Mouse (Mus musculus): ENCODE measurements around the gene Smtnl2. TPM values are rescaled to one million over a fixed set of nuclear protein-coding genes. Genes with fewer than 3 reads are reported as not detected.
A peak's percentile ranks its signal among the peaks of the same experiment; 100 is the strongest.
"Not testable (repeated sequence)": the region's sequence is repeated elsewhere in the genome, so short reads cannot be mapped to it uniquely, and the experiment has no call there.

The Smtnl2 gene
- polyA plus RNA-seq, 1 experiment from 2014 or later, result 8.1 TPM

DNA sequence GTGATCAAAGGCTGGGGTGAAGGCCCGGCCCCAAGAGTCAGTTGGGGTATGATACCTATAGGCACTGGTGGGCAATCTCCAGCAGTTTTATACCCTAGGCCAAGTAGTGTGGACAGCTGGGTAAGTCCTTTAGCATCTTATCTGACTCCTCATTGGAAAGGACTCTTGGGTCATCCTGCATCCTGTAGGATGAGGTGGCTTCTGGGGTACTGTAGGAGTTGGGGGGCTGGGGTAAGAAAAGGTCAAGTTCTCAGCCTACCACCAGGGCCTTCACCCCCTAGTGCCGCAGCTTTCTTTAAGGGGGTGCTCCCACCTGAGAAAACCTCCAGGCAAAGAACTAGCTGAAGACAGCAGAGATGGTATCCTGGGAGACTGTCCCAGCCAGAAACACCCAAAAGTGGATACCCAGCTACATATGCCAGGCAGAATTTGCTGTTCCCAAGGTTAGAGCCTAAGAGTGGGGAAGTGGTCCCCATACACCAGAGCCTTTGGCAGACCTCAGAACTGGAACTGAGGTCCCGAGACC is 40.7 kb upstream of the Smtnl2 start:
- no peaks in the 10 kb centered on the region for H3K9me3 ChIP-seq (ENCODE audit: control insufficient read depth)
- H3K4me3 ChIP-seq (ENCODE audit: low read depth, low read length), result no peak overlapping the region
- no peaks in the 10 kb centered on the region for H3K27me3 ChIP-seq (replicated peaks; ENCODE audit: control insufficient read depth, insufficient read depth, low read length)
- no peak overlapping the region for H3K4me2 ChIP-seq (replicated peaks; ENCODE audit: low read depth)
- no peak for TF ChIP-seq CTCF (IDR thresholded peaks at IDR 0.05; ENCODE audit: low read depth)
- H3K27ac ChIP-seq (ENCODE audit: low read depth, low read length), result no peak overlapping the region
- peaks cover 66% of the 10 kb centered on the region for H3K36me3 ChIP-seq (ENCODE audit: control insufficient read depth, insufficient read depth)
- 78% methylated on average over 3 of the region's 3 CpGs for WGBS
- no peaks in the 10 kb centered on the region for H3K4me1 ChIP-seq (replicated peaks; ENCODE audit: control insufficient read depth, insufficient read depth, low read length)
- no peak overlapping the region for H3K9ac ChIP-seq (ENCODE audit: low read depth, low read length)
- no peak for ATAC-seq

DNA sequence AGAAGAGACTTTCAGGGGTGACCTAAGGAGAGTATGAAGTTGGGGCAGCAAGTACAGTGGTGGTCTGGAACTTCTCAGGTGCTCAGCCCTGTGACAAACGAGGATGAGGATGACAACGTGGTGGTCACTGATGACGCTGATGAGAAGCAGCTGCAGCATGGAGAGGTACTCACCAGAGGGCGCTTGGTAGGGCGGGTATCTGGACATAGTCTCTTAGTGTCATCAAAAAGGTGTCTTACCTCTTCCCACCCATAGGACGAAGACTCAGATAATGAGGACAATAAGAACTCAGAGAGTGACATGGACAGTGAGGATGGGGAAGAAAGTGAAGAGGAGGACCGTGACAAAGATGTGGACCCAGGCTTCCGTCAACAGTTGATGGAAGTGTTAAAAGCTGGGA is 36.0 kb upstream of the Smtnl2 start:
- TF ChIP-seq CTCF (IDR thresholded peaks at IDR 0.05; ENCODE audit: low read depth), result peak; percentile 54
- 83% methylated on average over 8 of the region's 8 CpGs for WGBS
- H3K4me1 ChIP-seq (replicated peaks; ENCODE audit: control insufficient read depth, insufficient read depth, low read length), result peaks cover under 1% of the 10 kb centered on the region; the same call in 1 of the 2 replicates
- no peak overlapping the region for H3K27ac ChIP-seq (ENCODE audit: low read depth, low read length)
- H3K27me3 ChIP-seq (replicated peaks; ENCODE audit: control insufficient read depth, insufficient read depth, low read length), result no peaks in the 10 kb centered on the region
- no peaks in the 10 kb centered on the region for H3K9me3 ChIP-seq (ENCODE audit: control insufficient read depth)
- ATAC-seq, result no peak
- peaks cover 100% of the 10 kb centered on the region for H3K36me3 ChIP-seq (ENCODE audit: control insufficient read depth, insufficient read depth)
- H3K9ac ChIP-seq (ENCODE audit: low read depth, low read length), result no peak overlapping the region
- H3K4me2 ChIP-seq (replicated peaks; ENCODE audit: low read depth), result no peak overlapping the region
- no peak overlapping the region for H3K4me3 ChIP-seq (ENCODE audit: low read depth, low read length)

DNA sequence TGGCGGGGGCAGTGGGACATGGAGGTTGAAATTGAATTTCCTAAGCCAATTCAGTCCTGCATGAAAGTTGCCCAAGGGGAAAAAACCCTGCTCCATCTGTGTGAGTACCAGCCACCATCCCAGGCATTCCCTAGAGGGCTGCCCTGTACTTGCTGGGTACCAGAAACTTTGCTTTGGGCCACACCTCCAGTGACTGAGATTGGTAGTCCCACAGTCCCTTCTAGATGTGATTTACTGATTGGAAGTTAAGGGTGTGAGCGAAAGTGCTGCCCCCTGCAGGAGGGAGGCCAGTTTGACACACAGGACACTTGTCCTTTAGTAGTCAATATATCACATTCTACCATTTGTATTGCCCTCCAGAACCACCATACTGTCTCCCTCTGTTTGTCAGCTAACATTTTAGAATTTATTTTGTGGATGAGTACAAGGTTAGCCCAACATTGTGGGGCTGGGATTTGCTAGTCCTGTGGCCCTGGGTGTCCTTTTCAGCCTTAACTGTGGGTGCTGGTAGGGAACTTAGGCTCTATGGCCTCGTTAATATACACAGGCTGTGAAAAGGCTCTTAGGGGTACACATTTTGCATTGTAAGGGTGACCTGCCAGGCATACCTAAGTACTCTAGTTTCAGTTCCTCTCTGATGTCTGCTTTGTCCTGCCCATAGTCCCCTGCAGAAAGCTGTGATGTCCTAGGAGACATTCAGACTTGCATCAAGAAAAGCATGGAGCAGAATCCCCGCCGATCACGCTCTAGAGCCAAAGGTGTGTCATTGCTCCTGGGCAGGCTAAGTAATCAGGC is 35.0 kb upstream of the Smtnl2 start:
- H3K36me3 ChIP-seq (ENCODE audit: control insufficient read depth, insufficient read depth), result peaks cover 91% of the 10 kb centered on the region
- no peak overlapping the region for H3K9ac ChIP-seq (ENCODE audit: low read depth, low read length)
- peak; percentile 83 for TF ChIP-seq CTCF (IDR thresholded peaks at IDR 0.05; ENCODE audit: low read depth)
- H3K4me1 ChIP-seq (replicated peaks; ENCODE audit: control insufficient read depth, insufficient read depth, low read length), result peaks cover 7% of the 10 kb centered on the region; the same call in 1 of the 2 replicates
- ATAC-seq, result no peak
- H3K4me2 ChIP-seq (replicated peaks; ENCODE audit: low read depth), result no peak overlapping the region
- no peaks in the 10 kb centered on the region for H3K27me3 ChIP-seq (replicated peaks; ENCODE audit: control insufficient read depth, insufficient read depth, low read length)
- 84% methylated on average over 6 of the region's 6 CpGs for WGBS
- 0 out of 2 replicates have a peak overlapping the region, but pooled peaks have one; percentile 7 for H3K27ac ChIP-seq (ENCODE audit: low read depth, low read length)
- H3K4me3 ChIP-seq (ENCODE audit: low read depth, low read length), result no peak overlapping the region
- H3K9me3 ChIP-seq (ENCODE audit: control insufficient read depth), result no peaks in the 10 kb centered on the region

- peak within 1 kb of the TSS; percentile 72 for H3K9ac ChIP-seq (ENCODE audit: low read depth, low read length)
- WGBS, result under 1% methylated on average over 46 of the region's 46 CpGs
Observed at GRCm38 (mm10) chr11:72440965-72441664, 29.6 kb upstream of the Smtnl2 start, which contains the start of gene Mybbp1a. Gene Mybbp1a, plus strand, starts transcription at chr11:72441355.

GRCm38 (mm10) chr11:72440597-72440964 is 29.1 kb upstream of the Smtnl2 start:
- H3K36me3 ChIP-seq (ENCODE audit: control insufficient read depth, insufficient read depth), result peaks cover 32% of the 10 kb centered on the region
- H3K27ac ChIP-seq (ENCODE audit: low read depth, low read length), result peak overlapping the region; percentile 36; the same call in 1 of the 2 replicates
- H3K27me3 ChIP-seq (replicated peaks; ENCODE audit: control insufficient read depth, insufficient read depth, low read length); ATAC-seq; H3K9ac ChIP-seq (ENCODE audit: low read depth, low read length); H3K9me3 ChIP-seq (ENCODE audit: control insufficient read depth): not testable (repeated sequence)
- WGBS, result 27% methylated on average over 6 of the region's 6 CpGs
- peak overlapping the region; percentile 94 for H3K4me2 ChIP-seq (replicated peaks; ENCODE audit: low read depth)
- peaks cover 13% of the 10 kb centered on the region; the same call in 1 of the 2 replicates for H3K4me1 ChIP-seq (replicated peaks; ENCODE audit: control insufficient read depth, insufficient read depth, low read length)
- peak overlapping the region; percentile 72 for H3K4me3 ChIP-seq (ENCODE audit: low read depth, low read length)

More at GRCm38 (mm10) chr11:72440965-72441664, 29.6 kb upstream of the Smtnl2 start, which contains the start of gene Mybbp1a:
- peaks cover 37% of the 10 kb centered on the region for H3K36me3 ChIP-seq (ENCODE audit: control insufficient read depth, insufficient read depth)
- no peaks in the 10 kb centered on the region for H3K27me3 ChIP-seq (replicated peaks; ENCODE audit: control insufficient read depth, insufficient read depth, low read length)
- peak within 1 kb of the TSS; percentile 36 for H3K27ac ChIP-seq (ENCODE audit: low read depth, low read length)
- H3K9me3 ChIP-seq (ENCODE audit: control insufficient read depth), result no peaks in the 10 kb centered on the region
- peak; percentile 84 for ATAC-seq
- peak within 1 kb of the TSS; percentile 72 for H3K4me3 ChIP-seq (ENCODE audit: low read depth, low read length)
- peaks cover 8% of the 10 kb centered on the region; the same call in 1 of the 2 replicates for H3K4me1 ChIP-seq (replicated peaks; ENCODE audit: control insufficient read depth, insufficient read depth, low read length)
- H3K4me2 ChIP-seq (replicated peaks; ENCODE audit: low read depth), result peak within 1 kb of the TSS; percentile 94
- 0 out of 2 replicates have a peak, but pooled peaks have one; percentile 19 for TF ChIP-seq CTCF (IDR thresholded peaks at IDR 0.05; ENCODE audit: low read depth)

- Histone ChIP-seq H3K27me3 (replicated peaks; ENCODE audit: control insufficient read depth, insufficient read depth, low read length) (no peaks in the 10 kb centered on the region), H3K4me1 (replicated peaks; ENCODE audit: control insufficient read depth, insufficient read depth, low read length) (peaks cover 17% of the 10 kb centered on the region; the same call in 1 of the 2 replicates), H3K36me3 (ENCODE audit: control insufficient read depth, insufficient read depth) (peaks cover 10% of the 10 kb centered on the region), H3K9ac (ENCODE audit: low read depth, low read length) (no peak overlapping the region), H3K4me3 (ENCODE audit: low read depth, low read length) (no peak overlapping the region), H3K4me2 (replicated peaks; ENCODE audit: low read depth) (no peak overlapping the region), H3K27ac (ENCODE audit: low read depth, low read length) (no peak overlapping the region), H3K9me3 (ENCODE audit: control insufficient read depth) (no peaks in the 10 kb centered on the region)
- WGBS, result 51% methylated on average over 4 of the region's 4 CpGs
- no peak for TF ChIP-seq CTCF (IDR thresholded peaks at IDR 0.05; ENCODE audit: low read depth)
- ATAC-seq, result no peak
Observed at GRCm38 (mm10) chr11:72438411-72438810, 26.9 kb upstream of the Smtnl2 start.

All from intestine, postnatal 0 days (tissue).